Mouse (Mus musculus) myocyte (in vitro differentiated cells): ENCODE measurements around the gene Fxyd5. TPM values are rescaled to one million over a fixed set of nuclear protein-coding genes. Genes with fewer than 3 reads are reported as not detected.

ENCODE experiments used
- H3K27me3 ChIP-seq: one replicate; pipeline ENCODE4 v1.6.1; 2011; ENCODE audit not compliant: control insufficient read depth, insufficient read depth, insufficient read length
- H3K36me3 ChIP-seq: one replicate; pipeline ENCODE4 v1.6.1; 2011; ENCODE audit not compliant: control insufficient read depth, insufficient read depth
- H3K4me2 ChIP-seq: one replicate; pipeline ENCODE4 v1.6.1; 2011; ENCODE audit warnings: low read depth, control low read depth
- H3K4me3 ChIP-seq: one replicate; pipeline ENCODE4 v1.5.1; 2011; ENCODE audit warnings: mild to moderate bottlenecking, control low read depth, moderate library complexity
- H3K79me2 ChIP-seq: one replicate; pipeline ENCODE4 v1.6.1; 2011; ENCODE audit not compliant: control insufficient read depth, insufficient read depth
- H3ac ChIP-seq: one replicate; pipeline ENCODE4 v1.6.1; 2011; ENCODE audit not compliant: control insufficient read depth, insufficient read length
- CEBPB ChIP-seq: IDR thresholded peaks from 2 replicates; pipeline ENCODE4 v1.6.1; 2011; ENCODE audit warnings: mild to moderate bottlenecking, moderate library complexity; ENCODE audit not compliant: poor library complexity, insufficient read depth, severe bottlenecking
- E2F4 ChIP-seq: IDR thresholded peaks from one replicate; pipeline ENCODE4 v1.6.1; 2011; ENCODE audit warnings: mild to moderate bottlenecking, control low read depth, moderate library complexity; ENCODE audit not compliant: insufficient read depth
- MAX ChIP-seq: IDR thresholded peaks from one replicate; pipeline ENCODE4 v1.6.1; 2011; ENCODE audit warnings: low read depth, mild to moderate bottlenecking, control low read depth
- MYOD1 ChIP-seq, 3 experiments: IDR thresholded peaks; one replicate each; pipeline ENCODE4 v1.6.1; 2011; ENCODE audit warnings: control low read depth in 2 of 3, low read depth in 2 of 3, mild to moderate bottlenecking in 2 of 3, moderate library complexity in 1 of 3; ENCODE audit not compliant: insufficient read length in 2 of 3, control insufficient read depth in 1 of 3
- MYOG ChIP-seq, 3 experiments: IDR thresholded peaks; one replicate each; pipeline ENCODE4 v1.6.1; 2011; ENCODE audit warnings: control low read depth in 2 of 3, low read depth in 2 of 3, mild to moderate bottlenecking in 2 of 3; ENCODE audit not compliant: insufficient read length in 2 of 3, control insufficient read depth in 1 of 3, insufficient read depth in 1 of 3
- POLR2A ChIP-seq: IDR thresholded peaks from one replicate; pipeline ENCODE4 v1.6.1; 2011; ENCODE audit warnings: low read depth, mild to moderate bottlenecking, control low read depth, moderate library complexity; ENCODE audit not compliant: insufficient read length
- POLR2AphosphoS2 ChIP-seq: IDR thresholded peaks from one replicate; pipeline ENCODE4 v1.6.1; 2011; ENCODE audit warnings: low read depth, control low read depth; ENCODE audit not compliant: insufficient read length
- REST ChIP-seq: IDR thresholded peaks from one replicate; pipeline ENCODE4 v1.6.1; 2011; ENCODE audit warnings: mild to moderate bottlenecking, control low read depth, moderate library complexity; ENCODE audit not compliant: insufficient read depth, insufficient read length
- SRF ChIP-seq: IDR thresholded peaks from one replicate; pipeline ENCODE4 v1.6.1; 2011; ENCODE audit warnings: low read depth; ENCODE audit not compliant: control insufficient read depth, insufficient read length
- TCF12 ChIP-seq: IDR thresholded peaks from one replicate; pipeline ENCODE4 v1.6.1; 2011; ENCODE audit warnings: mild to moderate bottlenecking, control low read depth; ENCODE audit not compliant: poor library complexity, insufficient read depth, severe bottlenecking
- TCF3 ChIP-seq: IDR thresholded peaks from one replicate; pipeline ENCODE4 v1.6.1; 2011; ENCODE audit warnings: low read depth, control low read depth; ENCODE audit not compliant: insufficient read length
- USF1 ChIP-seq: IDR thresholded peaks from one replicate; pipeline ENCODE4 v1.6.1; 2011; ENCODE audit warnings: low read depth, mild to moderate bottlenecking, control low read depth, moderate library complexity
- polyA plus RNA-seq: library from polyadenylated mRNA; unstranded; fragments of >200 nt; fragmentation: generic; extraction: Trizol; gene quantifications from one replicate; pipeline ENCODE4 v1.2.1, GENCODE M21; 2012; ENCODE audit warnings: missing spikeins

Fxyd5 gene
- polyA plus RNA-seq, 1 experiment = 31.0 TPM

GRCm38 (mm10) chr7:30988519-30989162 is 53.6 kb downstream of the Fxyd5 start:
- TF ChIP-seq TCF3 = no peak
- TF ChIP-seq CEBPB = no peak
- TF ChIP-seq MYOD1 (IDR thresholded peaks at IDR 0.05; ENCODE audit: control insufficient read depth in 1 of 3, insufficient read length in 2 of 3, low read depth in 2 of 3) = no peak
- no peak for TF ChIP-seq POLR2A
- no peak overlapping the region for H3K4me2 ChIP-seq

DNA sequence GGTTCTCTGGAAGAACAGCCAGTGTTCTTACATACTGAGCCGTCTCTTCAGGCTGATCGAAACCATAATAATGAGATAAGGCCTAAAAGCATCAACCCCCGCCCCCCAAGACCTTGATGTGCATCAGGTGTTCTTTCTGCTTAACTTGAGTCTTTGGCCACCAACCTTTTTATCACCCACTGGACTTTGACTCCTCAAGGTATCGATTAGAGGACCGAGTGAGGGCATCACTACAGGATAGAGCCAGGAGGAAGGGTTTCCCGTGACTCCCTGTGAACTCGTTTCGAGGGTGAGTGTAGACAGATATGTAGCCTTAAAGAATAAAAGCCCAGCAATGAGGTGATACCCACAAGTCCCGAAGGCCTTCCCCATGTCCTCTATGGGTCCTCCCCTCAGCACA is 56.9 kb downstream of the Fxyd5 start:
- Histone ChIP-seq H3K27me3 (peaks cover 20% of the 10 kb centered on the region), H3K4me2 (no peak overlapping the region), H3K36me3 (no peaks in the 10 kb centered on the region), H3ac (no peak overlapping the region), H3K4me3 (no peak overlapping the region), H3K79me2 (no peaks in the 10 kb centered on the region)
- TF ChIP-seq USF1 (no peak), CEBPB (no peak), E2F4 (no peak), REST (no peak), MYOD1 (IDR thresholded peaks at IDR 0.05; ENCODE audit: control insufficient read depth in 1 of 3, insufficient read length in 2 of 3, low read depth in 2 of 3) (no peak), TCF12 (no peak), POLR2A (no peak), MAX (no peak), TCF3 (no peak), SRF (no peak), MYOG (IDR thresholded peaks at IDR 0.05; ENCODE audit: control insufficient read depth in 1 of 3, insufficient read depth in 1 of 3, insufficient read length in 2 of 3, low read depth in 2 of 3) (no peak), POLR2AphosphoS2 (no peak)

More at GRCm38 (mm10) chr7:30988519-30989162, 53.6 kb downstream of the Fxyd5 start:
- H3ac ChIP-seq = no peak overlapping the region
- no peak overlapping the region for H3K4me3 ChIP-seq
- no peaks in the 10 kb centered on the region for H3K79me2 ChIP-seq
- peaks cover 19% of the 10 kb centered on the region for H3K27me3 ChIP-seq
- no peaks in the 10 kb centered on the region for H3K36me3 ChIP-seq

Other genes starting within 250 kb of the Fxyd5 start
- gene Ffar2, start 218.7 kb downstream of the Fxyd5 start, polyA plus RNA-seq = not detected
- gene Ffar3, start 186.3 kb downstream of the Fxyd5 start, polyA plus RNA-seq = not detected
- not detected for gene Ffar1, start 180.9 kb downstream of the Fxyd5 start, polyA plus RNA-seq
- gene Cd22, start 162.1 kb downstream of the Fxyd5 start, polyA plus RNA-seq = not detected
- gene Mag, start 127.6 kb downstream of the Fxyd5 start, polyA plus RNA-seq = 0.01 TPM
- gene Hamp2, start 117.8 kb downstream of the Fxyd5 start, polyA plus RNA-seq = not detected
- not detected for gene Hamp, start 98.4 kb downstream of the Fxyd5 start, polyA plus RNA-seq
- gene Usf2, start 85.7 kb downstream of the Fxyd5 start, polyA plus RNA-seq = 88.6 TPM
- 0.02 TPM for gene Lsr, start 69.0 kb downstream of the Fxyd5 start, polyA plus RNA-seq
- not detected for gene Fam187b, start 68.7 kb downstream of the Fxyd5 start, polyA plus RNA-seq
- not detected for gene Fxyd7, start 9.0 kb upstream of the Fxyd5 start, polyA plus RNA-seq
- 8.4 TPM for gene Fxyd1, start 14.7 kb upstream of the Fxyd5 start, polyA plus RNA-seq
- not detected for gene Lgi4, start 16.9 kb upstream of the Fxyd5 start, polyA plus RNA-seq
- 0.01 TPM for gene Fxyd3, start 34.2 kb upstream of the Fxyd5 start, polyA plus RNA-seq
- gene Hpn, start 72.8 kb upstream of the Fxyd5 start, polyA plus RNA-seq = not detected
- gene Scn1b, start 84.5 kb upstream of the Fxyd5 start, polyA plus RNA-seq = 4.1 TPM
- gene Gramd1a, start 113.4 kb upstream of the Fxyd5 start, polyA plus RNA-seq = 25.5 TPM
- gene Scgb2b2, start 248.0 kb upstream of the Fxyd5 start, polyA plus RNA-seq = not detected
- not detected for gene Scgb1b2, start 249.3 kb upstream of the Fxyd5 start, polyA plus RNA-seq